Mouse (Mus musculus): ENCODE measurements around the gene Abca4.

Gene Abca4

GRCm38 (mm10) chr3:122043799-122044547 is at the start of gene Abca4:
TSS of gene Abca4 (plus strand) at chr3:122044443.
- no peak for DNase-seq (ENCODE audit: low read depth, low spot score)

- no peak for DNase-seq (ENCODE audit: low read depth, low spot score)
These were observed 49.1 kb upstream of the Abca4 start for GRCm38 (mm10) chr3:121995125-121995524.

- DNase-seq (ENCODE audit: low read depth, low spot score), result no peak
These were observed 44.3 kb upstream of the Abca4 start for GRCm38 (mm10) chr3:121999934-122000333.

GRCm38 (mm10) chr3:122001568-122001967 is 42.7 kb upstream of the Abca4 start:
- DNase-seq (ENCODE audit: low read depth, low spot score), result no peak

- no peak for DNase-seq (ENCODE audit: low read depth, low spot score)
These were observed 34.4 kb upstream of the Abca4 start for GRCm38 (mm10) chr3:122009818-122010217.

- DNase-seq (ENCODE audit: low read depth, low spot score), result no peak
These were observed 34.0 kb upstream of the Abca4 start for GRCm38 (mm10) chr3:122010292-122010691.

- DNase-seq (ENCODE audit: low read depth, low spot score), result no peak
These were observed 31.8 kb upstream of the Abca4 start for GRCm38 (mm10) chr3:122012464-122012863.

- DNase-seq (ENCODE audit: low read depth, low spot score), result no peak
These were observed 25.8 kb upstream of the Abca4 start for GRCm38 (mm10) chr3:122018421-122018820.

GRCm38 (mm10) chr3:122019159-122019558 is 25.1 kb upstream of the Abca4 start:
- no peak for DNase-seq (ENCODE audit: low read depth, low spot score)

GRCm38 (mm10) chr3:122021029-122021652 is 23.1 kb upstream of the Abca4 start:
- DNase-seq (ENCODE audit: low read depth, low spot score), result no peak

- no peak for DNase-seq (ENCODE audit: low read depth, low spot score)
These were observed 21.9 kb upstream of the Abca4 start for GRCm38 (mm10) chr3:122022355-122022754.

- no peak for DNase-seq (ENCODE audit: low read depth, low spot score)
These were observed 17.6 kb upstream of the Abca4 start for GRCm38 (mm10) chr3:122026676-122027075.

- DNase-seq (ENCODE audit: low read depth, low spot score), result no peak
These were observed 16.5 kb upstream of the Abca4 start for GRCm38 (mm10) chr3:122027776-122028175.

- DNase-seq (ENCODE audit: low read depth, low spot score), result no peak
These were observed 10.9 kb upstream of the Abca4 start for GRCm38 (mm10) chr3:122033248-122033837.

GRCm38 (mm10) chr3:122034240-122034639 is 10.0 kb upstream of the Abca4 start:
- DNase-seq (ENCODE audit: low read depth, low spot score), result no peak

GRCm38 (mm10) chr3:122035092-122035491 is 9.2 kb upstream of the Abca4 start:
- no peak for DNase-seq (ENCODE audit: low read depth, low spot score)

GRCm38 (mm10) chr3:122040522-122040921 is 3.7 kb upstream of the Abca4 start:
- no peak for DNase-seq (ENCODE audit: low read depth, low spot score)

GRCm38 (mm10) chr3:122043102-122043501 is 1.1 kb upstream of the Abca4 start:
- no peak for DNase-seq (ENCODE audit: low read depth, low spot score)

GRCm38 (mm10) chr3:122046187-122046620 is 2.0 kb downstream of the Abca4 start:
- DNase-seq (ENCODE audit: low read depth, low spot score), result no peak

GRCm38 (mm10) chr3:122047402-122047801 is 3.2 kb downstream of the Abca4 start:
- DNase-seq (ENCODE audit: low read depth, low spot score), result no peak

- DNase-seq (ENCODE audit: low read depth, low spot score), result no peak
These were observed 3.9 kb downstream of the Abca4 start for GRCm38 (mm10) chr3:122047921-122048861.

- DNase-seq (ENCODE audit: low read depth, low spot score), result no peak
These were observed 4.9 kb downstream of the Abca4 start for GRCm38 (mm10) chr3:122049158-122049557.
